Mouse (Mus musculus): ENCODE measurements around the gene Saysd1. TPM values are rescaled to one million over a fixed set of nuclear protein-coding genes. Genes with fewer than 3 reads are reported as not detected.

The Saysd1 gene
- polyA plus RNA-seq, 1 experiment from 2014 or later = 13.2 TPM

Other genes starting within 250 kb of the Saysd1 start
- 62.1 and 71.6 TPM in 2 replicates for gene Gng2, start 160.9 kb downstream of the Saysd1 start, polyA plus RNA-seq (2015; fragmentation: Nextera tagmentation; extraction: Ambion mirVana)
- gene Kcnk5, start 43.3 kb upstream of the Saysd1 start, polyA plus RNA-seq (2015; fragmentation: Nextera tagmentation; extraction: Ambion mirVana) = 5.7 and 6.4 TPM in 2 replicates
- gene Kcnk16, start 130.7 kb upstream of the Saysd1 start, polyA plus RNA-seq (2015; fragmentation: Nextera tagmentation; extraction: Ambion mirVana) = not detected in 2 replicates
- 18.2 and 21.4 TPM in 2 replicates for gene Nudt13, start 156.2 kb upstream of the Saysd1 start, polyA plus RNA-seq (2015; fragmentation: Nextera tagmentation; extraction: Ambion mirVana)
- 53.6 and 55.6 TPM in 2 replicates for gene Ecd, start 209.6 kb upstream of the Saysd1 start, polyA plus RNA-seq (2015; fragmentation: Nextera tagmentation; extraction: Ambion mirVana)
- gene Fam149b, start 209.6 kb upstream of the Saysd1 start, polyA plus RNA-seq (2015; fragmentation: Nextera tagmentation; extraction: Ambion mirVana) = 38.3 and 40.7 TPM in 2 replicates